Mouse (Mus musculus) left cerebral cortex, adult 2 months (tissue): ENCODE data around the gene Col18a1. TPM values are rescaled to one million over a fixed set of nuclear protein-coding genes. Genes with fewer than 3 reads are reported as not detected.

ENCODE experiments used
- DNase-seq, 2 experiments: peaks; one replicate each; pipeline ENCODE4 v3.0.0; 2021 to 2022; ENCODE audit warnings: low spot score in 2 of 2, mixed read lengths in 1 of 2; ENCODE audit errors: extremely low spot score in 1 of 2
- H3K27ac ChIP-seq: fragments of 200-600 bp; 2 replicates; pipeline ENCODE4 v1.8.1; 2022
- H3K4me3 ChIP-seq: fragments of 200-600 bp; 2 replicates; pipeline ENCODE4 v1.8.1; 2022
- CTCF ChIP-seq: fragments of 200-600 bp; IDR thresholded peaks from 2 replicates; pipeline ENCODE4 v1.8.1; 2022; ENCODE audit warnings: antibody characterized with exemption, mild to moderate bottlenecking, moderate library complexity
- intact Hi-C: fragments of 180-260 bp; cut with DNase I; formaldehyde crosslinking; loops from one replicate; pipeline ENCODE4 v1.15.1; 2025
- total RNA-seq, 2 experiments: library from RNA; stranded (reverse); gene quantifications; 2 replicates each; pipeline ENCODE4 v1.2.3; 2021

Col18a1 gene
- total RNA-seq, 2 experiments from 2014 or later = 3.6 to 3.8 TPM

DNA sequence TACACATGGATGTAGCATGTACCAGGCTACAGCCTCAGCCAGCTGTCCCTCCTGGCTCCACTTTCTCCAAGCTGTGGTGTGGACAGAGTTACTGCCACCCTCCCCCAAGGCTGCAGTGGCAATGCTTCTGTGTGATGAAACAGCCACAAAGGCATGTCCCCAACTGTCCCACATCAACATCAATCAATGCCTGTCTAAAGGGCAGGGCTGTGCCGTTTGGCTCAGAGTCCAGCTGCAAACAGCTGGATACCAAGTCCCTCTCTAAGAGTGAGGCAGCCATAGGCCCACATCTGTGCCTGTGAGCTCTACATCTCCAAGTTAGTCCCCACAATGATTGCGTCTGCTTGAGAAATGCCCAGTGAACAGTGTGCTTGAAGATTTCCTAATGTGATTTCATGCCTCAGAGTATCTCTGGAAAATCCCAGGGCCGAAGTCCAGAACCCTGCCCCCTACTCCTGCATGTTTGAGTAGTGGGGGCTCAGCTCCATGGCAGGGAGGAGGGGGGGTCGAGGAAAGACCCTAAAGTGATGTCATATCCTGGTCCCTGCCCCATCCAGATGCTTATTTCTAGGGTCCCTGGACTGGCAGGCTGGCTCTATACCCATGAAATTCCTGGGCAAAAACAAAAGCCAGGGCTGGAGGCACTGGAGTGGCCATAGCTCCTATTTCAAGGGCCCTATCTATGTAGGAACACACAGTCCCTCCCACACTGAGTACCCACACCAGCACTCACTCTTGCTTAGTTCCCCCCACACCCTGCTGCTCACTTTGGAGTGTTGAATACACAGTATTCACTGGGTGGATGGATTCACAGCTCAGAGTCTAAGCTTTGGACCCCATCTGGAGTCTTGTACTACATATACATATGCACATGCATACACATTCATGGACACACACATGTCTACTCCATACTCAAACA lies 49.6 kb downstream of the Col18a1 start:
- Histone ChIP-seq H3K27ac (no peak overlapping the region), H3K4me3 (no peak overlapping the region)
- no peak for TF ChIP-seq CTCF
- intact Hi-C loops = no loop called here
- DNase-seq = no peak

DNA sequence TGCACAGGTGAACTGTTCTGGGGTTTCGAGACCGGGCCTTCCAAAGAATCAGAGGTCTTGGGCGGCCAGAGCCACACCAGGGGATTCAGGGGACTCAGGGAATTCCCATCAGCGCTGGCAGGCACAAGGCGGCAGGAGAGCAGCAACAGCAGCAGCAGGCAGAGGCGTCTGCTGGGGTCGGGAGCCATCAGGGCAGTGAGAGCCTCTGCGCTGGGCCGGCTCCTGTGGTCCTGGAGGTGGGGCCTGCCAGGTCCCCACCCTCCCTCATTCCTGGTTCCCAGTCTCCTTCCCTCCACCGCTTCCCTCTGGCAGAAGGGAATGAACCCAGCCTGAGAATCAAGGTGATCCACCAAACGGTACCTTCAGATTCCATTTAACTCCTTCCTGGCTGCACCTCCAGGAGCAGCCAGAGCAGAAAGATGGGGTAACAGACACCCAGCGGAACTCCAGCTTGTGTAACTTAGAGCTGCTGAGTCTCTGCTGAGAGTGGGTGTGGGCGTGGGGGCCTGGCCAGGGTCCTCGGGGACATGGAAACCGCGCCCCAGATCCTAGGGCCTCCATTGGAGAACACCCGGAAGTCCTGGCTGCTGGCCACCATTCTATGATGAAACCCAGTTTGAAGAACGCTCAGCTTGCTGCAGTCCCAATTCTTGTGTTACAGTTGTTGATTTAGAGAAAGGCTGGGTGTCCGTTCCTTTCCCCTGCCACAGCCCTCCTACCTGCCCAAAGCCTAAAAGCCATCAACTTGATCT lies 52.7 kb downstream of the Col18a1 start:
- TF ChIP-seq CTCF = no peak
- intact Hi-C loops = no loop called here
- Histone ChIP-seq H3K4me3 (no peak overlapping the region), H3K27ac (no peak overlapping the region)
- DNase-seq = no peak

DNA sequence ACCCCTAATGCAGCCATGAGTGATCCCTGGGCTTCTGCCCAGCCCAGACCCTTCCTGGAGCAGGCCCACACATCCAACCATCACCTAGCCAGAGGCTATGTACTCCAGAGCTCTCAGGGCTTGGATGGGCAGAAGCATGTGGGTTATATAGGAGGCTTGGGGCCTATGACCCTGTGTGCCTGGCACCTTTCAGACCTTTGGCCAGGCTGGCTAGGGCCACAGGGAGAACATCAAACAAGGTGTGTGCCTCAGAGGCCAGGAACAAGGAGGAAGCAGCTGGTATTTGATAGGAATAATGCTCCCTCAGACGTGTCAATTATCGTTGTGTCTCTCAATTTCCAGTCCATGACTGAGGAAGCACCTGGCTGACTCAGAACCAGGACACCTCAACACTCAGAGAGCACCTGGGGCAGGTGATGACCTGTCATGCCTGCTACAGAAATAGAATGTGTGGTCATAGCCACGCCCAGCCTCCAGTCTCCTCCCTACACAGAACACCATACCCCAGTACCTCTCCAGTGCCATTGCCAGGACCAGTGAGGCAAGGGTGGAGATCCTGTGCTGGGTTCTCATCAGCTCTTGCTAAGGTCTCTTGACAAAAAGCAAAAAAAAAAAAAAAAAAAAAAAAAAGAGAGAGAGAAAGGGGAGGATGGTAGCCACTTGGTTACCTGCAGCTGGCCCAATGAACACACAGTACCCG lies 54.6 kb downstream of the Col18a1 start:
- no peak for TF ChIP-seq CTCF
- intact Hi-C loops = no loop called here
- Histone ChIP-seq H3K4me3 (no peak overlapping the region), H3K27ac (no peak overlapping the region)
- no peak for DNase-seq

DNA sequence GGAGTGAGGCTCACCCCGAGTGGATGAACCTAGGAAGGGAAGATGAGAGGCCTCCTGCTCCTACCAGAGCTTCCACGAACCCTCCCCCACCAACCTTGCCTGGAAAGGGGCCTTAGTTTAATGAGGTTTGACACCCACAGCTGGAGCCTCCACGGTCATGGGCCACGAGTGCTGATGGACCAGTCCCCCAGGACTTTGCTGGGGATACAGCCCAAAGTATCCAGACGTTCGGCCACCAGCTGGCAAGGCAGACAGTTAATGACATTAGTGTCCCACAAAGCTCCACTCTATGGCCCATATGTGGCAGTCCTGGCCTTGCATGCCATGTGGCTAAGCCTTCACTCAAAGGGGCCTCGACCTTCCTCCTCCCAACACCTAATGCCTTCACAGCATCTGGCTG lies 55.5 kb downstream of the Col18a1 start:
- Histone ChIP-seq H3K27ac (no peak overlapping the region), H3K4me3 (no peak overlapping the region)
- intact Hi-C loops = no loop called here
- no peak for DNase-seq
- no peak for TF ChIP-seq CTCF

DNA sequence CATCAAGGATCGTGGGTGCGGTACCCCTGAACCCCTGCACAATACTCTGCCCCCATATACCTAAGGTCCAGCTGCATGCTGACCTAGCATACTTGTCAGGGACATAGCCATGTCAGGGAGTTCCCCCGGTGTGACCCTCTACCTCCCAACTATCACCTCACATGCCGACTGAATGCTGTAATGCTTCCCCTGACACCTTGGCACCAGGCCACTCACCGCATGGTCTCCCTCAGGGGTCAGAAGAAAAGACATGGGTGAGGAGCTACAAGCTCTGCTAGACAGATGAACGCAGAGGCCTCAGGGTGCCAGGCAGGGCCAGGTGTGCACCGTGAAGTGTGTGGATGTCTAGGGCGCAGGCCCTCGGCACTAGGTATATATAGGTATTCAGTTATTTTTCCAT lies 56.3 kb downstream of the Col18a1 start:
- Histone ChIP-seq H3K27ac (no peak overlapping the region), H3K4me3 (no peak overlapping the region)
- DNase-seq = no peak
- no peak for TF ChIP-seq CTCF
- intact Hi-C loops = no loop called here

DNA sequence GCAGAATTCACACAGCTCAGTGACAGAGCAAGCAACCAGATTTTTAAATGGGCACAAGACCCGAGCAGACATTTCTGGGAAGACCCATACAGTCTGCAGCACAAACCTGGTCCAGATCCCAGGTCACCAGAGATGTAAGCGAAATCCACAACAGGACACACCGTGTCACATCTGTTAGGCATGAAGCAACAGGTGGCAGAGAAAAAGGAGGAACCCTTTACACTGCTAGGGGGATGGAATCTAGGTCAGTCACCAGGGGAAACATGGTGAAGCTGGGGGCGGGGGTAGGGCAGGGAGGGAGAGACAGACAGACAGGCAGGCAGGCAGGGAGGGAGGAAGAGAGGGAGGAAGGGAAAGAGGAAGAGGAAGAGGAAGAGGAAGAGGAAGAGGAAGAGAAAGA lies 58.2 kb downstream of the Col18a1 start:
- no peak overlapping the region for H3K4me3 ChIP-seq
- DNase-seq = no peak
- no peak for TF ChIP-seq CTCF
- intact Hi-C loops = no loop called here
- H3K27ac ChIP-seq = no peak overlapping the region

DNA sequence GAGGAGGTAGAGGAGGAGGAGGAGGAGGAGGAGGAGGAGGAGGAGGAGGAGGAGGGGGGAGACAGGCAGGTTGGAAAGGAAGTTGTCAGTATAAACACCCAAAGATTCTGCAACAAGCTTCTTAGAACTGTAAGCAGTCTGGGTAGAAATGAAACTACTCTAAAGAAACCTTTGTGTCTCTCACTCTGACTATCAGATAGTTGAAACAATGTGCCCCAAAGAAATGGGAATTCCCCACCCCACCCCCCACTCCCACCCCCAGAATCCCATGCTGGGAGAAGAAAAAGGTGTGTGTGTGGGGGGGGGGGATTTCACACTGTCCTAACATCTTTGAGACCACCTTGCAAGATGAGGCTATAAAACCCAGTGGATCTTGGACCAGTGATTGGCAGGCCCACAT lies 62.0 kb downstream of the Col18a1 start:
- intact Hi-C loops = no loop called here
- no peak for DNase-seq
- TF ChIP-seq CTCF = no peak
- H3K27ac ChIP-seq = no peak overlapping the region
- H3K4me3 ChIP-seq = no peak overlapping the region

DNA sequence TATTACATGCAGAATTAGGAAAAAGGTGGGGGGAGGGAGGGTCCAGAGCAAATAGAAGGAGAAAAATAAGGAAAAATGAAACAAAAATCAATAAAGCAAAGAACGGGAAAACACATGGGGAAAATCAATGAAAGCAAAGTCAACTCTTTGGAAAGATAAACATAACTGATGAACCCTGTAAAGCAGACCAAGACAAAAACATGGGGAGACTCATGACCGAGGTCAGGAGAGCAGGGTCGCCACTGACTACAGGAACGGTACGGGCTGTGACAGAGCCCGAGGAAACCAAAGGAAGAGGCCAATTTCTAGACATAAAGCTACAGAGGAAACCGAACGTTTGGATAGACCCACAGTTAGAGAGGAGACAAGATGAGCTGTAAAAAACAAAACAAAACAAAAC lies 62.7 kb downstream of the Col18a1 start:
- no peak for DNase-seq
- Histone ChIP-seq H3K4me3 (no peak overlapping the region), H3K27ac (no peak overlapping the region)
- intact Hi-C loops = no loop called here
- TF ChIP-seq CTCF = no peak

DNA sequence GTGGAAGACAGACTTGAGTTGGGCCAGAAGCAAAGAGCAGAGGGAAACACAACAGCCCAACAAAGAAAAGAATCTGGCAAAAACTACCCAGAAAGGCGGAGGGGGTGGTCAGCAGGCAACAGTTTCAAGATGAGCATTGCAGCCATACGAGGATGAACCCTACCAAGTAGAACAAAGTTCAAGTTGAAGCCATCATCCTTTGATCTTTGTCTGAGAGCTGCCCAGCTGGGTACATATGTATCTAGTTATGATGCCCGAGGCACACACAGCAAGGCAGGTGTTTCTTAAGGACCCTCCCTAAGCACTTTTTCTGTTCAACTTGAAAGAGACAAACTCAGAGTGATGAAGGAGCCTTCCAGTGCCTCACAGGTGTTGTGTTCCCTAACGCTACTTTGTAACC lies 66.6 kb downstream of the Col18a1 start:
- no peak for DNase-seq
- TF ChIP-seq CTCF = no peak
- Histone ChIP-seq H3K4me3 (no peak overlapping the region), H3K27ac (no peak overlapping the region)
- intact Hi-C loops = no loop called here

DNA sequence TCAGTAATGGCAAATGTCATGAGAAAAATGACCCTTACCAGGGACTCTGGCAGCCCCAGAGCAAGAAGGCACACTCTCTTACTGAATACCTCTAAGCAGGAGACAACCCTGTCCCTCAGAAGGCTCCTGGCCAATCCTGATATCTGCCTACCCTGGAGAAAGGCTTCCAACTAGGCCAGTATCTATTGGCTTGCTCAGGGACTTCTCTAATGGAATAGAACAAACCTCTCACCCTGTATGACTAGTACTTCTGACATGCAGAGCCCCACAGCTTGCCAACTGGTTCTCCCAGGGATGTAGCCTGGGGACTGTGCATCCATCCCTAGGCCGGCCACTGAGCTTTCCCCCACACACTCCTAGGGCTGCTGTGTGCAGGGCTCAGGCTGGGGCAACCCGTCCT lies 67.7 kb downstream of the Col18a1 start:
- intact Hi-C loops = no loop called here
- DNase-seq = no peak
- no peak overlapping the region for H3K27ac ChIP-seq
- no peak for TF ChIP-seq CTCF
- H3K4me3 ChIP-seq = no peak overlapping the region

DNA sequence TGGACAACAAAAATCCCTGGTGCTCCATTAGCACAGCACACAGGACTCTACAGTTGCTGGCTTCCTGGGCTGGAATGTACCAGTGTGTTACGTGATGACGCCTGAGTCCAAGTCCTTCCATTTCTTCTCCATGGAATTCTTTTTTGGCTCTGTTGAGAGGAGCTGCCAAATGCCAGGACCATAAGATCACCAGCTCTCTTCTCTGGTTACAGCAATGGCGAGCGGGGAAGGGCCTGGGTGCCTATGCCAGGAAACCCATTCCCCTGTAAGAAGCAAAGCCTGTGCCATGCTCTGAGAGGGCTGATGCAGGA lies 68.5 kb downstream of the Col18a1 start:
- no peak overlapping the region for H3K4me3 ChIP-seq
- no peak for DNase-seq

More for the DNA sequence above, 68.5 kb downstream of the Col18a1 start:
- intact Hi-C loops = no loop called here
- no peak overlapping the region for H3K27ac ChIP-seq
- no peak for TF ChIP-seq CTCF
